Mouse (Mus musculus): ENCODE data around the gene Cplx2.

DNA sequence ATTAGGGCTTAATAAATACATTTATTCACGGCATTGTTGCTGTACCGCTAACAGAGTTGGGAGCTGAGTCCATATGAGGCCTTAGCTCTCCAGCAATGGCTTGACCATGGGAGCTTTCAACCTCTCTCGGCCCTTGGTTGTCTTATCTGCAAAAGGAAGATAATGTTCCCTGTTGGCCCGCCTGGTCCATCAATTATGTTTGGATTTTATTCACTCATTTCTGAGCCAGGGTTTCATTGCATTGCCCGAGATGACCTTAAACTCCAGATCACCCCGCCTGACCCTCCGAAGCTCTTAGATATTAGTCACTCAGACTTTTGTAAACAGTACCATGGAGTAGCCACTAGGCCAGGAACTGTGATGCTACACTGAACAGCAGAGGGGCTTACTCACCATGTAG, 33.6 kb upstream of the Cplx2 start:
- TF ChIP-seq CTCF (IDR thresholded peaks at IDR 0.05; ENCODE audit: borderline replicate concordance, insufficient read depth, low read depth, low read length) = no peak
- no peak for TF ChIP-seq POLR2A (IDR thresholded peaks at IDR 0.05; ENCODE audit: borderline replicate concordance, insufficient read depth, low read length)
